14 mouse cellular contexts compared by ENCODE assay signal in genomic region chr19:24683016-24683720, GRCm38 (mm10). TPM values are rescaled to one million over a fixed set of nuclear protein-coding genes. Genes with fewer than 3 reads are reported as not detected.
DNase-seq lines count a peak whose midpoint lies in the region; ATAC-seq and TF ChIP-seq lines count a peak whose summit lies in the region.
"Had no signal": no experiment of that assay in that cellular context is flagged by ENCODE, and none has a peak within 500 bp of the region (broad histone marks: within the 10 kb centered on the region; RNA-seq: fewer than 3 reads in every experiment).

No protein-coding gene starts in this region.

- H3K4me2 ChIP-seq in intestine, embryonic 15.5 days (replicated peaks), result peak overlapping the region; percentile 2; the same call in 1 of the 2 replicates
- H3K4me2 ChIP-seq: embryonic facial prominence, embryonic 12.5 days; forebrain, embryonic 15.5 days; lung, embryonic 14.5 days had no signal

- no peak overlapping the region for H3K9ac ChIP-seq in intestine, embryonic 15.5 days
- H3K9ac ChIP-seq: embryonic facial prominence, embryonic 12.5 days; forebrain, embryonic 15.5 days; lung, embryonic 14.5 days had no signal

- no peak overlapping the region for H3K4me3 ChIP-seq in gastrocnemius, adult 2 months
- no peak overlapping the region for H3K4me3 ChIP-seq in heart, embryonic 10.5 days
- no peak overlapping the region for H3K4me3 ChIP-seq in intestine, embryonic 15.5 days (replicated peaks)
- H3K4me3 ChIP-seq in small intestine, adult 2 months (ENCODE audit: low read depth, low read length), result no peak overlapping the region
- H3K4me3 ChIP-seq in hindbrain, embryonic 10.5 days, result no peak overlapping the region
- H3K4me3 ChIP-seq: embryonic facial prominence, embryonic 12.5 days; forebrain, embryonic 15.5 days had no signal

- no peaks in the 10 kb centered on the region for H3K27me3 ChIP-seq in heart, embryonic 10.5 days (ENCODE audit: insufficient read depth, poor library complexity, severe bottlenecking)
- H3K27me3 ChIP-seq in intestine, embryonic 15.5 days (replicated peaks), result no peaks in the 10 kb centered on the region
- no peaks in the 10 kb centered on the region for H3K27me3 ChIP-seq in small intestine, adult 2 months (ENCODE audit: control insufficient read depth, insufficient read depth, low read length)
- H3K27me3 ChIP-seq in hindbrain, embryonic 10.5 days (ENCODE audit: insufficient read depth, poor library complexity, severe bottlenecking), result no peaks in the 10 kb centered on the region
- H3K27me3 ChIP-seq: embryonic facial prominence, embryonic 12.5 days; forebrain, embryonic 15.5 days had no signal

- intact Hi-C loops in gastrocnemius, adult 2 months (cut with DNase I), result no loop called here

- H3K27ac ChIP-seq in gastrocnemius, adult 2 months, result peak overlapping the region; percentile 53; the same call in 1 of the 2 replicates
- peak overlapping the region; percentile 73; the same call in 1 of the 2 replicates for H3K27ac ChIP-seq in heart, embryonic 10.5 days
- peak overlapping the region; percentile 56; the same call in 1 of the 2 replicates for H3K27ac ChIP-seq in intestine, embryonic 15.5 days
- H3K27ac ChIP-seq in small intestine, adult 2 months (ENCODE audit: insufficient read depth, low read depth, low read length), result peak overlapping the region; percentile 74
- H3K27ac ChIP-seq in hindbrain, embryonic 10.5 days, result no peak overlapping the region
- H3K27ac ChIP-seq: embryonic facial prominence, embryonic 12.5 days; forebrain, embryonic 15.5 days had no signal

- no peak for TF ChIP-seq POLR2A in small intestine, adult 2 months (IDR thresholded peaks at IDR 0.05; ENCODE audit: low read depth, low read length)

- peaks cover 23% of the 10 kb centered on the region for H3K4me1 ChIP-seq in heart, embryonic 10.5 days
- H3K4me1 ChIP-seq in intestine, embryonic 15.5 days (replicated peaks), result peaks cover 7% of the 10 kb centered on the region
- H3K4me1 ChIP-seq in small intestine, adult 2 months (ENCODE audit: control insufficient read depth, insufficient read depth, insufficient read length, low read length), result peaks cover 27% of the 10 kb centered on the region
- peaks cover 5% of the 10 kb centered on the region for H3K4me1 ChIP-seq in hindbrain, embryonic 10.5 days (replicated peaks)
- H3K4me1 ChIP-seq: embryonic facial prominence, embryonic 12.5 days; forebrain, embryonic 15.5 days had no signal

- H3K36me3 ChIP-seq in heart, embryonic 10.5 days, result peaks cover 7% of the 10 kb centered on the region; the same call in 1 of the 2 replicates
- no peaks in the 10 kb centered on the region for H3K36me3 ChIP-seq in intestine, embryonic 15.5 days
- H3K36me3 ChIP-seq in small intestine, adult 2 months (ENCODE audit: control insufficient read depth, insufficient read depth, low read length), result no peaks in the 10 kb centered on the region
- H3K36me3 ChIP-seq in hindbrain, embryonic 10.5 days, result no peaks in the 10 kb centered on the region
- H3K36me3 ChIP-seq: embryonic facial prominence, embryonic 12.5 days; forebrain, embryonic 15.5 days had no signal

- WGBS in heart, embryonic 10.5 days, result 40% methylated on average over 12 of the region's 12 CpGs
- 47% methylated on average over 12 of the region's 12 CpGs for WGBS in intestine, embryonic 15.5 days
- 25% methylated on average over 12 of the region's 12 CpGs for WGBS in small intestine, adult 2 months
- WGBS in hindbrain, embryonic 10.5 days, result 70% methylated on average over 12 of the region's 12 CpGs

- peak; percentile 94 for ATAC-seq in intestine, embryonic 15.5 days
- ATAC-seq: forebrain, embryonic 15.5 days had no signal

- TF ChIP-seq CTCF in gastrocnemius, adult 2 months (IDR thresholded peaks at IDR 0.05), result no peak
- TF ChIP-seq CTCF in small intestine, adult 2 months (IDR thresholded peaks at IDR 0.05; ENCODE audit: extremely low read depth, insufficient read length, insufficient replicate concordance, low read depth, low read length), result no peak

- H3K9me3 ChIP-seq in heart, embryonic 10.5 days, result no peaks in the 10 kb centered on the region
- H3K9me3 ChIP-seq in intestine, embryonic 15.5 days, result no peaks in the 10 kb centered on the region
- H3K9me3 ChIP-seq in hindbrain, embryonic 10.5 days, result no peaks in the 10 kb centered on the region
- H3K9me3 ChIP-seq: embryonic facial prominence, embryonic 12.5 days; forebrain, embryonic 15.5 days had no signal

- DNase-seq in gastrocnemius, adult 2 months, result peak; percentile 45
- no peak for DNase-seq in gastrocnemius, postnatal 10 days
- DNase-seq in heart, embryonic 10.5 days (ENCODE audit: low spot score), result no peak
- DNase-seq in embryo, embryonic 9.5 days (ENCODE audit: extremely low spot score), result no peak
- no peak for DNase-seq in hindbrain, embryonic 10.5 days (ENCODE audit: low spot score)
- no peak for DNase-seq in layer of hippocampus, postnatal 10 days (ENCODE audit: low spot score in 2 of 2)
- DNase-seq: cerebellum, adult 8-10 months; left cerebral cortex, postnatal 4 days; lung, embryonic 14.5 days had no signal

RNA-seq across cellular contexts. Expression of gene Tmem252, which starts 9.4 kb away (rescaled TPM):
- total RNA-seq in gastrocnemius, adult 2 months (2021), result under 1 TPM; 0.08 TPM
- total RNA-seq in gastrocnemius, postnatal 10 days (2021), result under 1 TPM; 0.05 TPM
- 2.7 and 3.1 TPM in 2 replicates for polyA plus RNA-seq in heart, embryonic 10.5 days (2016; fragmentation: Nextera tagmentation; extraction: Ambion mirVana)
- 4.8 and 5.4 TPM in 2 replicates for polyA plus RNA-seq in intestine, embryonic 15.5 days (2015; fragmentation: Nextera tagmentation; extraction: Ambion mirVana)
- polyA plus RNA-seq in small intestine, adult 2 months (2012; rRNA removed), result 3.1 and 4.8 TPM in 2 replicates
- 0.25 and 0.35 TPM in 2 replicates for polyA plus RNA-seq in hindbrain, embryonic 10.5 days (2016; fragmentation: Nextera tagmentation; extraction: Ambion mirVana)
- total RNA-seq in layer of hippocampus, postnatal 10 days (2021), result under 1 TPM; 0.53 to 0.83 TPM
- total RNA-seq: granulocyte monocyte progenitor cell, adult 5-6 weeks had no signal
